Mouse (Mus musculus): ENCODE measurements around the gene Grifin. TPM values are rescaled to one million over a fixed set of nuclear protein-coding genes. Genes with fewer than 3 reads are reported as not detected.

The Grifin gene
- polyA plus RNA-seq, 2 experiments from 2014 or later, result 1.5 to 3.8 TPM

- no peak for ATAC-seq
Observed at GRCm38 (mm10) chr5:140545651-140546050, 19.2 kb downstream of the Grifin start.

GRCm38 (mm10) chr5:140542811-140543575, 21.9 kb downstream of the Grifin start:
- ATAC-seq, result no peak

DNA sequence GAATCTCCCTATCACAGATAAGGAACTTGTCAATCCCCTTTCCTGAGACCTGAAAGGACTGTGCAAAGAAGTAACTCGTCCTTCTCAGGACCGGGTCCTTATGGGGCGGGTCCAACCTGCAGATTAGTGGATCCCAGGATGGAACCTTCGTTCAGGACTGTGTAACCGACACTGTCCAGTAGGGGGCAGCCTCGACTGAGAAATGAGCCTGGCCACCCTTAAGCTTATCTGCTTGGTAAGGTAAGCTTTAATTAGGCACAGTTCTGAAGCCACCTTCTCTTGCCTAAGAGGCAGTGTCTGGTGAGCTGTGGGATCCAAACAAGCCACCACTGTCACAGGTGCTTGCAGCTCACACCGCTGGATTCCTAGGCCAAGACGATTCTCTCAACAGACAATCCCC, 24.8 kb downstream of the Grifin start:
- peak; percentile 91 for ATAC-seq

DNA sequence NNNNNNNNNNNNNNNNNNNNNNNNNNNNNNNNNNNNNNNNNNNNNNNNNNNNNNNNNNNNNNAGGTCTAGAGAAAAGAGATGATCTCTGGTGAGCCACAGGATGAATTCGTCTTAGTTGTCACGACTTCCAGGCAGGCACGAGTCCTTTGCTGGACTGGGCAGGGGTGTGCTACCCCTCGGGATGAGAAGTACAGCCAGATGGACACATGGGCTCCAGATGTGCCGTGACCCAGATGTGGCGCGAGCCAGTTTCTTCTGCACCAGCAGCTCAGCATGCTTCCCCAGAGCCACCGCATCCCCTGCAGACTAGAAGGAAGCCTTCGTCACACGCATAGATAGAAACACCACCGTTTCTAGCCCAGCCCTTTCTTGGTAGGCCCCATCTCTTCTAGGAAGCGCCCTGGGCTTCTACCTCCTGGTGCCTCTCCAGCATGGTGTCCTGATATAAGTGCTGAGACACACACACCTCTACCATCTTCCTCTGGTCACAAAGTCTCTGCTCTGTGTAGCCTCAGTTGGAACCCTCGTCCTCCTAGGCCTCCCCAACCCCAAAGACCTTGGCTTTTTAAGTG, 26.7 kb downstream of the Grifin start:
- no peak for ATAC-seq

DNA sequence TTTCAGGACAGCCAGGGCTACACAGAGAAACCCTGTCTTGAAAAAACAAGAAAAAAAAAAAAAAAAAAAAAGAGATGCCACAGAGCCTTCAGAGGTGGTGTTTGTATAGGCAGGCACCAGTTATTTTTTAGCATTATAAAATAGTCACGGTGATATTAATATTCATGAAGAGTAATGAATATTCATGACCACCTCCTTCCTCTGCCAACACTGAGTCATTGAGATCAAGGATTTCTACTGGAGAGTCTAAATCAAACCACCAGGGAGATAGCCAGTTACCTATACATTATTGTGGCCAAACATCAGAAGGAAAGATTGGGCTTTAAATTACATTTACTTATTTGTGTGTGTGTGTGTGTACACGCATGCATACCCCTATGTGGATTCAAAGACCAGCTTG, 38.1 kb downstream of the Grifin start:
- no peak for ATAC-seq

- no peak for ATAC-seq
Observed at GRCm38 (mm10) chr5:140521196-140521595, 43.7 kb downstream of the Grifin start.

- no peak for ATAC-seq
Observed at GRCm38 (mm10) chr5:140517921-140518230, 47.0 kb downstream of the Grifin start.

DNA sequence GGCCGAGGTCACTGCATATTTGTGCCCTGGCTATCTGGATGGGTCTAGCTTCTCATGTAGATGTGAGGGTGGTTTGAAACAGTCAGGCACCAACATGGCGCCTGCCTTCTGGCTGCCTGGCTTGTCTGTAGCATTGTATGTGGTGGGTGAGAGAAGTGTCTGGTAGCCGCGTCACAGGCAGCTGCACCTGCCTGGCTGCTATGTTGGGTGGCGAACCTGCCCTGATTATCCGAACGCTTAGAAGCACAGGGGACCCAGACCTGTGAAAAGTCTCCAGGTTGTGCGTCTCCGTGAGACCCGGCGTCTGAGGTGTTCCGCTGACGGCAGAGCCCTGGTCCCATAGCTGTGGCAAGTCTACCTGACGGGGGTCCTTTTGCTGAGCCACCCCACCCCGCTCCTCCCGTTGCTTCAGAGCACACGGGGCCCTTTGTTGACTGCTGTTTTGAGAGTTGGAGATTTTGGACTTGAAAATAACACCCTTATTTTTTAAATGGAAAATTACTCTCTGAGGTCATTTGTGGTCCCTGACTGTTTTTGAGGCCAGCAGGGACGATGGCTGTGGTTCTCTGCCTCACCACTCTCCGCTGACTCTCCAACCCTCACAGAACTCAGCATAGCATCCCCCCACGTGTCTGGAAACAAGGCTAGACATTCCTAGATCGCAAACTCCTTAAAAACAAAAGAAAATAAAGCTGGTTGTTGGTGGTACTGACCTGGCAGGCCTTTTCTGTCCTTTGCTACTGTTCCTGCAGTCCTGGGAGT, 47.5 kb downstream of the Grifin start:
- no peak for ATAC-seq

DNA sequence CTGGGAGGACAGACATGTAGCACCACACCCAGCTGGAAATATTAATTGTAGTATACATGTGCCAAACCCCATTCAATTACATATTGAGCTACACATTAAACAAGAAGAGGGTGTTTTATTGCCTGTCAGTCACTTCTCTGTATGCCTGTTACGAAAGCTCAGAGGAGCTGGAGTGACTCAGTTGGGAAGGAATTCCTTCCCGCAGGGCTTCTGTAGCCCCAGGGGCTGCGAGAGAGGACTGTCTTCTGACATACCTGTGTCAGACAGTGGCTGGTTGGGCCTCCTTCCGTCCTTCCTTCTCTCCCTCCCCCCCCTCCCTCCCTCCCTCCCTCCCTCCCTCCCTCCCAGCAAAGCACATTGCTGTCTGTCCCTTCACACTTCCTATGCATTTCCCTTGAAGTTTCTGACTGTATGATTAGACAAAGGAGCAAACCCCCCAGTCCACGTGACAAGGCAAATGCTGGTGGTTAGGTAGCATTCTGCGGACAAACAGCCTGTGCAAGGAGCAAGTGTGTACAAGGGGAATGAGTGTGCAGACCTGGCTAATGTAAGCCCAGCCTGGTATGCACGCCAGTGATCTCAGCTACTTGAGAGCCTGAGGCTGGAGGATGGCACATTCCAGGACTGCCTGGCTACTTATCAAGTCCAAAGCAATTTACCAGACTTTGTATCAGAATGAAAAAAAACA, 49.9 kb downstream of the Grifin start:
- ATAC-seq, result no peak

DNA sequence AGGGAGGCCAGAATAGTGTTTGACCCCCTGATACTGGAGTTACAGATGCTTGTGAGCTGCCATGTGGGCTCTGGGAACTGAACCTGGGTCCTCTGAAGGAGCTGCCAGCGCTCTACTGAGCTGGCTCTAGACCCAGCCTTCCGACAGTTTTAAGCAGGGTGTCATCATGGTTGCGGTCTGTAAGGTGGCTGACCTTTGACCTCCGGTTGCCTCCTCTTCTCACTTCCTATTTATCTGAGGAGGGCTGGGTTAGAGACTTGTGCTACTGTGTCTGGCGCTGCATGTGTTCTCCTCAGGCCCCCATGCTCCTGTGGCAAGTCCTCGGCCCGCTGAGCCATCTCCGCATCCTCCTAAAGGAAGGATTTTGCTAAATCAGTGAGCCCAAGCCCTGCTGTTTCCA, 51.0 kb downstream of the Grifin start:
- ATAC-seq, result no peak

Other genes with a start within 250 kb of the Grifin start
- 10 to 100 TPM; 28.2 to 40.3 TPM for gene Mad1l1, start 243.5 kb downstream of the Grifin start, polyA plus RNA-seq (2017; shearing (Covaris generic))
- 10 to 100 TPM; 14.8 to 28.6 TPM for gene Nudt1, start 243.4 kb downstream of the Grifin start, polyA plus RNA-seq (2017; shearing (Covaris generic))
- 10 to 100 TPM; 10.6 to 14.9 TPM for gene Mrm2, start 233.2 kb downstream of the Grifin start, polyA plus RNA-seq (2017; shearing (Covaris generic))
- 1 to 10 TPM in 1 of 2 experiments, under 1 TPM in 1; 0.30 to 6.1 TPM for gene Snx8, start 175.8 kb downstream of the Grifin start, polyA plus RNA-seq (2017; shearing (Covaris generic))
- gene Eif3b, start 145.7 kb downstream of the Grifin start, polyA plus RNA-seq (2017; shearing (Covaris generic)), result 10 to 100 TPM; 17.8 to 25.9 TPM
- gene Gm4869, start 119.4 kb downstream of the Grifin start, polyA plus RNA-seq (2017; shearing (Covaris generic)), result not detected
- 10 to 100 TPM; 31.8 to 44.3 TPM for gene Chst12, start 59.5 kb downstream of the Grifin start, polyA plus RNA-seq (2017; shearing (Covaris generic))
- 10 to 100 TPM; 24.2 to 26.2 TPM for gene Lfng, start 42.2 kb upstream of the Grifin start, polyA plus RNA-seq (2017; shearing (Covaris generic))
- 1 to 10 TPM; 4.9 to 6.7 TPM for gene Ttyh3, start 84.0 kb upstream of the Grifin start, polyA plus RNA-seq (2017; shearing (Covaris generic))
- gene Iqce, start 137.3 kb upstream of the Grifin start, polyA plus RNA-seq (2017; shearing (Covaris generic)), result 10 to 100 TPM; 22.2 to 34.3 TPM
- 10 to 100 TPM; 15.4 to 33.1 TPM for gene Brat1, start 139.9 kb upstream of the Grifin start, polyA plus RNA-seq (2017; shearing (Covaris generic))
- gene Amz1, start 159.1 kb upstream of the Grifin start, polyA plus RNA-seq (2017; shearing (Covaris generic)), result under 1 TPM; 0.33 to 0.50 TPM

All from CD4-positive, CD25-positive, alpha-beta regulatory T cell, adult 4 months (primary cell).